Mouse (Mus musculus) c-Kit-positive CD71-positive TER-119-negative erythroid progenitor cells, embryonic 14.5 days (primary cell): ENCODE measurements around the gene Flvcr2.

ENCODE experiments used
- DNase-seq: peaks from one replicate; pipeline ENCODE4 v3.0.0-alpha.2; 2013; ENCODE audit warnings: low read depth

Flvcr2 gene

DNA sequence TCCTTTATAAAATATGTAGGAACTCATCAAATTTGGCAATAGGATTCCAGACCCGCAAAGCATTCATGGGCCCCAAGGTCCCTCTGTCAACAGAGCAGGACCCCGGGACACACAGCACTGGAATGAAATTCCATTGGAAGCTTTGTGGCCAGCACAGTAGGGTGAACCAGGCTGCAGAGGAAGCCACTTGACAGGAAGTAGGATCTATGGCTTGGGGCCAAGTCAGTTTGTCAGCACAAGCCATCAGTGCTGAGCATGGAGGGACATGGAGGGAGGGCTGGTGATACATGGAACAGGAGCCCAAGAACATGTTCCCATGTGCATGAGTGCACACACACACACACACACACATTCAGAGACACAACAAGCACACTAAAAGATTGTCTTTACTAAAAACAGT, 10.1 kb upstream of the Flvcr2 start:
- no peak for DNase-seq

- DNase-seq, result no peak
Observed at GRCm38 (mm10) chr12:85736960-85737359, 9.4 kb upstream of the Flvcr2 start.

- DNase-seq, result no peak
Observed at GRCm38 (mm10) chr12:85746696-85747219, 419 bp downstream of the Flvcr2 start.

DNA sequence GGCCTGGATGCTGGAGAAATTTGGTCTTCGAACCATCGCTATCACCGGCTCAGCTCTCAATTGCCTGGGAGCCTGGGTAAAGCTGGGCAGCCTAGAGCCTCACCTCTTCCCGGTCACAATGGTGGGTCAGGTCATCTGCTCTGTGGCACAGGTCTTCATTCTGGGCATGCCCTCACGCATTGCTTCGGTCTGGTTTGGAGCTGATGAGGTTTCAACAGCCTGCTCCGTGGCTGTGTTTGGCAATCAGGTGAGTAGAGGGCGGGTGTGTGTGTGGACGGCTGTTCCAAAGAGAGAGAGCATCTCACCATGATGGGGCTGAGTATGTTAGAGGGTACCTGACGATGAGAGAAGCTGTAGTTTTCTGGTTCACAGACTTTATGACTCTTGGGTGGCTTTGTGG, 1.0 kb downstream of the Flvcr2 start:
- no peak for DNase-seq

DNA sequence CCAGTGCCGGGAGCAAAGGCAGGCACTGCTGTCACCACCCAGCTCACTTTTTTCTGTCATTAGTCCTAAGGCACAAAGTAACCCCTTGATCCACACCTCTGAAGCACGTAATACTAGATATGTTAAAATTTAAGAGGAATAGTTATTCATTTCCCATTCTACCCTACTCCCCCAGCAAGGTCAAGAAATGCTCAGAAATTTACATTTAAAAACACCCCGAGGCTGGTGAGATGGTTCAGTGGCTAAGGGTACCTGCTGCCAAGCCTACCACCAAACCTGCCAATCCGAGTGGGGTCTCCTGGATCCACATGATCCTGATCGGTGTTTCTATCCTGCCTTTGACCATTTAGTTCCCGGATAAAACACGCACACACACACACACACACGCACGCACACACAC, 3.5 kb downstream of the Flvcr2 start:
- DNase-seq, result no peak

DNA sequence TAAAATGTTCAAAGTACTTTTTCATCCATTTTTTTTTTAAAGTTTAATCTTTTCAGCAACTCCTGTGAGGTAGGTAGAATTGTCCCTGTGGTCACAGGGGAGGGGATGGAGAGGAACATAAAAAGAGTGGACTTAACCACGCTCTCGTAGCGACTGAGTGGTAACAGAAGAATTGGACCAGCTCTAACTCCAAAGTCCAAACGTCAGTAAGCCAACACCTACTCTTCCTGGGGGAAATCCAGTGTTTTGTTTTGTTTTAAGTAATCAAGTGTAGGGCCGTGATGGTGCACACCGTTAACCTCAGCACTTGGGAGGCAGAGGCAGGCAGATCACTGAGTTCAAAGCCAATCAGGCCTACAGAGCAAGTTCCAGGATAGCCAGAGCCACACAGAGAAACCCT, 5.8 kb downstream of the Flvcr2 start:
- DNase-seq, result no peak

- no peak for DNase-seq
Observed at GRCm38 (mm10) chr12:85753223-85753622, 6.9 kb downstream of the Flvcr2 start.

DNA sequence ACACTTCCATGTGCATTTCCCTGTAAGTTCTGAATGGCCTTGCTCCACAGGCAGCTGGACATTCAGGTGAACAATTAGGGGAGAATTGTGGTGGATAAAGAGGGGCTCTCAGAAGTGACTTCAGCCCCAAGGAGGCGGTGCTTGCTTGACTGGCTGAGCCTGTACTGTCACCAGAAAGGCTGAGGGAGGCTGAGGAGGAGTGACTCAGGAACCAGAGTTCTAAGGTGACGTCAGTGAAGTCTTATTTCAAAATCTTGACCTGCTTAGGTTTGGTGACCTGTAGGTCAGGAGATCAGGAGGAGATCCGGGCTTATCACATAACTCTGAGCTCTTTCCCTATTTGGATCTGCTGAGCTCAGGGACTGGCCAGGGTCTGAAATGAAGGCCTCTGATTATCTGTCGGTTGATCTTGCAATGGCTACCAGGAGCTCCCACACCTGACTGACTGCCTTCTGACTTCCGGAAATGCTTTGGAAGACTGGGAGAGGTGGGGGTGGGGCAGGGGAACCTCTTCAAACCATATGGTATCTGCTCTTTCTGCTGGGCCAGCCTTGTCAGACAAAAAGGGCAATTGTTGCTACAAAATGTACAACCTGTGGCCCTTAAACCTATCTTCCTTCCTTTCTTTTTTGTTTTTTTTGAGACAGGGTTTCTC, 8.4 kb downstream of the Flvcr2 start:
- DNase-seq, result no peak

- DNase-seq, result no peak
Observed at GRCm38 (mm10) chr12:85756455-85756854, 10.1 kb downstream of the Flvcr2 start.

DNA sequence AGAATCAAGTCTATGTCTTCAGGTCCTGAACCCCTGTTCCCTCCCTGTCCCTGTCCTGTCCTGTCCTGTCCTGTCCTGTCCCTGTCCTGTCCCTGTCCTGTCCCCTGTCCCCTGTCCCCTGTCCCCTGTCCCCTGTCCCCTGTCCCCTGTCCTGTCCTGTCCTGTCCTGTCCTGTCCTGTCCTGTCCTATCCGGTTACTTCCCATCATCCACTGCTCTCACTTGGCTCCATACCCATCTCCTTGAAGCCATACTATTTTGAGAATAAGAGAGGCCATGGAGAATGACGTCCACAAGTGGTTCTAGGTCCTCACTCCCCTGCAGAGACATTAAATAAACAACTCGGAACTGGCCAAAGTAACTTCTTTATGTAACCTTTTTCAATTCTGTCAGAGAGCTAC, 10.7 kb downstream of the Flvcr2 start:
- no peak for DNase-seq

DNA sequence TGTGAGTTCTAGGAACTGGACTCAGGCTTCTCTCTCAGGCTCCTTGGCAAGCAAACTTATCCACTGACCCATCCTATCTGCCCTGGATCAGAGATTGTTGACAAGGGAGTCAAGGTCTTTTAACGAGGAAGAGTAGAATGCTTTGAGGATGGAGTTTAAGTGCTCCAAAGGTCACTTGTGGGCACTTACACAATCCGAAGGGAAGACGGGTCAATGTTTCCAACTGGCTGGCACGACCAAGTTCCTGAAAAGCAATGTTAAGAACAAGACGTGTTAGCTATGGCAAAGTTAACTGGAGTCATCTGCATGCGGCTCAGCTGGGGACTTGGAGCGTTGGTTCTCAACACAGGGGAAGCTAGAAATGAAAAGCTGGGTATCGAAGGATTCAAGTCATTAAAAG, 12.4 kb downstream of the Flvcr2 start:
- DNase-seq, result no peak

GRCm38 (mm10) chr12:85761471-85761870, 15.1 kb downstream of the Flvcr2 start:
- DNase-seq, result no peak

GRCm38 (mm10) chr12:85764686-85765085, 18.3 kb downstream of the Flvcr2 start:
- no peak for DNase-seq

DNA sequence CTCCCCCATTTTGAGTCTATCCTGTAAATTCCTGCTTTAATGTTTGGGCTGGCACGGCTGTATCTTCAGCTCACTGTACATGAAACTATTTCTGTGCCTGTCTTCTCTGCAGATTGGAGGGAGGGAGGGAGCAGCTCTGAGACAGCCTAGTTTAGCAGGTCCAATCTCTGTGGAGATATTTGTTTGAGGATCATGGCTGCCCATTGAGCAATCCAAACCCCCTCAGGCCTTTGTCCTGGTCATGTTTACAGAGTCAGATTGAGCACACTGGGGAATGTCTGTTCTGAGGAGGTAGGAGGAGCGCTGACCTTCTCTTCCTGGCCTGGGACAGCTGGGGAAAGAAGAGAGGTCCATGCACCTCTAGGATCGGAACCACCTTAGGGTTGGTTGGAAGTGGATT, 19.9 kb downstream of the Flvcr2 start:
- DNase-seq, result no peak

DNA sequence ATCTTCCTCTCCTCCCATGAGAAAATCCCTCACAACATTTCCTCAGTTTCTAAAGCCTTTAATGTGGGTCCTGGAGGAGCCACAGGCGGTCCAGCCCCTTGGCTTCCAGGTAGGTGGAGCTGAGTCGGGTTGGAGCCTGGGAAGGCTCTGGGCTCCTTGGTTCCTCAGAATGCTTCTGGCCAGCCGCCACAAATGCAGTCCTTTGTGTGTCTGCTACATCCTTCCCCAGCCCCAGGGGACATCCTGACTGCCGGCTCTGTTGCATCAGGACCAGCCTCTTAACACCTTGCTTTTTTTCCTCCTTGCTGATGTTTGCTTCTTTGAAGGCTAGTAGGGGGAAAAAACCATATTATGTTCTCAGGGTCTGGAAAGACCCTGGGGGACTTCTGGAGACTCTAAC, 21.4 kb downstream of the Flvcr2 start:
- no peak for DNase-seq

- no peak for DNase-seq
Observed at GRCm38 (mm10) chr12:85771356-85771755, 25.0 kb downstream of the Flvcr2 start.

DNA sequence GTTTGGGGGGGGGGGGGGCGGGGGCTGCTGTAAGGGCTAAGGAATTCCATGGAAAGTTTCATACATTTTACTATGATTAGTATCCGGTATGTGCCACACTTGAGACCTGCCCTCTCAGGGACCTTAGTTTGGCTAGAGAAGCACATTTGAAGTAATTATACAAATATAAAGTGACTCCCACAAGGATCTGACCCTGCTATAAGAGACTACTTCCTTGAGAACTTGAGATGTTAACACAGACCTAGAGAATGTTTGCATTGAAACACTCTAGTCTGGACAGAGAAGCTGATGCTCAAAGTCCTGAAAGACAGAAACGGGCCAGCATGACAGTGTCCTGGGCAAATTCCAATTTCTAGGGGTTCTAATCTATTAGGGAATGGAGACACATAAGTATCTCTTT, 32.6 kb downstream of the Flvcr2 start:
- no peak for DNase-seq

- no peak for DNase-seq
Observed at GRCm38 (mm10) chr12:85779707-85780106, 33.4 kb downstream of the Flvcr2 start.

DNA sequence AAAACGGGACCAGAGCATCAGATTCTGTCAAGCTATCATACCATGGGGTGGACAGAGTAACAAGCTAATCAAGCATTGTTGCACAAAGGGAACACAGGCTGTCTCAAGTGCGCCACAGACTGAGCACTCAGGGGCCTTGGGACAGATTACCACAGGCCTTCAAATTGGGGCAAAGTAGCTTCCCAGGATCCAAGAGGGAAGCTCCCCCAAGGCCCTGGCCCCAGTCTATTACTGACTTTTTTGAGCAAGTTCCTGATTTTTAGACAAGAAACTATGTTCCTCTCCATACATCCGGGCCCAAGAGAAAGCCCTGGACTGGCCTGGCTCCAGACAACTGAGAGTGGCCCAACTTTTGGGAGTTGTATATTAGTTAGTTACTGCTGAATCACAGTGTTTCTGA, 35.3 kb downstream of the Flvcr2 start:
- DNase-seq, result no peak

- no peak for DNase-seq
Observed at GRCm38 (mm10) chr12:85784916-85785815, 38.8 kb downstream of the Flvcr2 start.

- no peak for DNase-seq
Observed at GRCm38 (mm10) chr12:85792158-85792557, 45.8 kb downstream of the Flvcr2 start.

DNA sequence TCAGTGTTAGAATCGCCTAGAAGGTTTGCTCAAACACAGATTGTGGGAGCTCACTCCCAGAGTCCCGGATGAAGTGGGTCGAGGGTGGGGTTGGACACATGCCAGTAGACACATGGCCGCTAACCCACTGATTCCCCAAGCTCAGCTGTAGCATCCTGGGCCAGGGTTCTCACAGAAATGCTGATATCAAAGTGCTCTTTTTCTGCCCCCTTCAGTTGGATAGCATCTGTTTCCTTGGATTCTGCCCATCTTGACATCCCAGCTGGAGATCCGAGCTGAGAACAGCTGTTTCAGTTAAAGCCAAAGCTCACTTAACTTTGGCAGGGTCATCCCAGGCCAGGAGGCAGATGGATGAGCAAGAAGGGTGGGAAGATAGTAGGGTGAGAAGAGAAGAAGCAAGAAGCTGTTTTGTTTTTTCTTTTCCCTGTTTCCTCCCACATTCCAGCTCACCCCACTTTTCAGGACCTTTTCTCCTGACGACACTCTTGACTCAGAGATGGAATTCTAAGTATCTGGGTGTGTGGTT, 46.5 kb downstream of the Flvcr2 start:
- DNase-seq, result no peak

GRCm38 (mm10) chr12:85794094-85794493, 47.8 kb downstream of the Flvcr2 start:
- DNase-seq, result no peak
